Mouse (Mus musculus) MEL (cell line): ENCODE measurements around the gene Cldn1.

Experiments used
- BHLHE40 ChIP-seq: IDR thresholded peaks from 2 replicates; pipeline ENCODE4 v1.6.1; 2012; ENCODE audit warnings: low read depth, mild to moderate bottlenecking, inconsistent platforms, low read length, improper control_type of control experiment, borderline replicate concordance
- KAT2A ChIP-seq: conservative IDR thresholded peaks from 2 replicates; pipeline ENCODE4 v1.6.1; 2012; ENCODE audit warnings: low read depth, low read length, improper control_type of control experiment, inconsistent platforms
- MXI1 ChIP-seq: IDR thresholded peaks from 2 replicates; pipeline ENCODE4 v1.6.1; 2011; ENCODE audit warnings: mild to moderate bottlenecking, low read depth, low read length, improper control_type of control experiment
- NELFE ChIP-seq: IDR thresholded peaks from 2 replicates; pipeline ENCODE4 v1.6.1; 2011; ENCODE audit warnings: low read depth, low read length, improper control_type of control experiment
- POLR2A ChIP-seq, 2 experiments: IDR thresholded peaks; 2 replicates each; pipeline ENCODE4 v1.6.1; 2011 to 2012; ENCODE audit warnings: low read length in 2 of 2, mild to moderate bottlenecking in 2 of 2, control low read depth in 1 of 2, improper control_type of control experiment in 1 of 2, low read depth in 1 of 2, moderate library complexity in 1 of 2; ENCODE audit not compliant: control insufficient read depth in 1 of 2, insufficient read depth in 1 of 2, poor library complexity in 1 of 2
- SMC3 ChIP-seq: IDR thresholded peaks from 2 replicates; pipeline ENCODE4 v1.6.1; 2011; ENCODE audit warnings: low read depth, low read length, improper control_type of control experiment
- TBP ChIP-seq: IDR thresholded peaks from 2 replicates; pipeline ENCODE4 v1.8.0; 2011; ENCODE audit warnings: low read depth, low read length, improper control_type of control experiment
- TCF12 ChIP-seq: IDR thresholded peaks from 2 replicates; pipeline ENCODE4 v1.6.1; 2014; ENCODE audit warnings: low read depth, mild to moderate bottlenecking, inconsistent platforms, low read length, improper control_type of control experiment, moderate library complexity
- ZNF384 ChIP-seq: IDR thresholded peaks from 2 replicates; pipeline ENCODE4 v1.6.1; 2012; ENCODE audit warnings: low read depth, mild to moderate bottlenecking, inconsistent platforms, low read length, improper control_type of control experiment

DNA sequence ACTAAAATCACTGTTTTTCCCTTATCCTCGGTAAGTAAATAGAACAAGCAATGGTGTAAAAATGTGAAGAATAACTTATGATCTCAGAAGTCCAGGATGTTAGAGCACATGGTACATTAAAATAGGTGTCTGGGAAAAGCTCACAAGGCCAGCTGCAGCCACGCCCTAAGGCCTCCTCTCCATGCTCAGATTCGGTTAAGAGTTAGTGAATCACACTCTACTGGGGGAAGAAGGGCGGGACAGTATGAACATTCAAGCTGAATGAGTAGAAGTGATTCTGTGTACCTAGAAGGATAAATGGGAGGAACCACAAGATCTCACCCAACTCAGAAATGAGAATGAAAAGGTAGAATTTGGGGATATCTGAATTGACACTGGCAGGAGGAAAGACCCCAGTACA, 28.9 kb upstream of the Cldn1 start:
- TF ChIP-seq TBP (no peak), MXI1 (no peak), SMC3 (no peak), ZNF384 (no peak), POLR2A (IDR thresholded peaks at IDR 0.05; ENCODE audit: control insufficient read depth in 1 of 2, insufficient read depth in 1 of 2, low read depth in 1 of 2, low read length in 2 of 2, poor library complexity in 1 of 2) (no peak), TCF12 (no peak), BHLHE40 (no peak), KAT2A (no peak), NELFE (no peak)
